ENCODE assay signal across 21 mouse cellular contexts in genomic region chr11:85719091-85719490, GRCm38 (mm10).
A peak's percentile ranks its signal among the peaks of the same experiment; 100 is the strongest.
DNase-seq lines count a peak whose midpoint lies in the region; ATAC-seq and TF ChIP-seq lines count a peak whose summit lies in the region.
"Had no signal": no experiment of that assay in that cellular context is flagged by ENCODE, and none has a peak within 500 bp of the region (broad histone marks: within the 10 kb centered on the region; RNA-seq: fewer than 3 reads in every experiment).

No protein-coding gene starts in this region.

- peaks cover 2% of the 10 kb centered on the region for H3K4me1 ChIP-seq in heart, adult 2 months (ENCODE audit: control insufficient read depth, insufficient read depth, low read length)
- peaks cover 18% of the 10 kb centered on the region for H3K4me1 ChIP-seq in kidney, embryonic 14.5 days (ENCODE audit: control insufficient read depth, insufficient read depth, low read length)
- H3K4me1 ChIP-seq in lung, embryonic 16.5 days (replicated peaks; ENCODE audit: control insufficient read depth, insufficient read depth, low read length), result peaks cover 24% of the 10 kb centered on the region
- H3K4me1 ChIP-seq in liver, embryonic 14.5 days (replicated peaks; ENCODE audit: control insufficient read depth in 2 of 2, insufficient read depth in 2 of 2, low read length in 1 of 2), result peaks cover 0 to 19% of the 10 kb centered on the region in 2 experiments; a peak in 2 of 4 replicates
- no peaks in the 10 kb centered on the region for H3K4me1 ChIP-seq in thymus, adult 2 months (replicated peaks; ENCODE audit: control insufficient read depth, insufficient read depth, low read length)

- H3K4me2 ChIP-seq in kidney, embryonic 14.5 days (replicated peaks; ENCODE audit: low read depth, low read length), result no peak overlapping the region
- H3K4me2 ChIP-seq in lung, embryonic 16.5 days (ENCODE audit: low read depth, low read length), result peak overlapping the region; percentile 31
- H3K4me2 ChIP-seq in liver, embryonic 14.5 days (ENCODE audit: low read depth), result 0 out of 2 replicates have a peak overlapping the region, but pooled peaks have one; percentile 27
- H3K4me2 ChIP-seq: forebrain, embryonic 15.5 days; neural tube, embryonic 15.5 days had no signal

- no peak for DNase-seq in heart, adult 2 months
- DNase-seq in heart, adult 18-20 months, result no peak
- no peak for DNase-seq in kidney, adult 8-10 months
- no peak for DNase-seq in lung, adult 18-20 months
- DNase-seq in liver, embryonic 14.5 days (ENCODE audit: low read depth in 3 of 3, low spot score in 3 of 3), result no peak
- DNase-seq in thymus, adult 2 months, result no peak
- DNase-seq: adrenal gland, postnatal 10 days; cerebellum, adult 11 months; cerebellum, postnatal 10 days; right cerebral cortex, postnatal 14 days; spleen, adult 18-20 months had no signal

- TF ChIP-seq CTCF in heart, adult 2 months (IDR thresholded peaks at IDR 0.05), result no peak
- no peak for TF ChIP-seq CTCF in liver, embryonic 14.5 days (IDR thresholded peaks at IDR 0.05; ENCODE audit: low read depth)
- TF ChIP-seq CTCF in thymus, adult 2 months (IDR thresholded peaks at IDR 0.05; ENCODE audit: borderline replicate concordance, control insufficient read depth, extremely low read depth, insufficient read depth, low read length, poor library complexity), result no peak

- intact Hi-C loops in heart, adult 2 months (cut with DNase I), result no loop called here

- no peak for TF ChIP-seq POLR2A in heart, adult 2 months (IDR thresholded peaks at IDR 0.05; ENCODE audit: insufficient read depth, low read depth, low read length)
- no peak for TF ChIP-seq POLR2A in thymus, adult 2 months (IDR thresholded peaks at IDR 0.05; ENCODE audit: control insufficient read depth, extremely low read depth, insufficient read depth, low read length, poor library complexity)

- no peak overlapping the region for H3K4me3 ChIP-seq in heart, adult 2 months
- H3K4me3 ChIP-seq in kidney, embryonic 14.5 days (ENCODE audit: low read length), result no peak overlapping the region
- peak overlapping the region; percentile 20 for H3K4me3 ChIP-seq in lung, embryonic 16.5 days (ENCODE audit: low read length)
- no peak overlapping the region for H3K4me3 ChIP-seq in liver, embryonic 14.5 days (ENCODE audit: insufficient read depth in 1 of 2, low read depth in 2 of 2, low read length in 2 of 2)
- H3K4me3 ChIP-seq in thymus, adult 2 months (ENCODE audit: control insufficient read depth, insufficient read depth, low read length), result no peak overlapping the region
- H3K4me3 ChIP-seq: forebrain, embryonic 15.5 days; limb, embryonic 12.5 days; neural tube, embryonic 15.5 days had no signal

- H3K9ac ChIP-seq in heart, adult 2 months (ENCODE audit: low read depth, low read length), result no peak overlapping the region
- H3K9ac ChIP-seq in kidney, embryonic 14.5 days (ENCODE audit: low read depth, low read length), result no peak overlapping the region
- H3K9ac ChIP-seq in lung, embryonic 16.5 days (ENCODE audit: low read length), result peak overlapping the region; percentile 63
- no peak overlapping the region for H3K9ac ChIP-seq in liver, embryonic 14.5 days (replicated peaks)
- H3K9ac ChIP-seq: forebrain, embryonic 15.5 days; limb, embryonic 12.5 days; neural tube, embryonic 15.5 days had no signal

- TF ChIP-seq EP300 in heart, adult 2 months (IDR thresholded peaks at IDR 0.05; ENCODE audit: insufficient read depth, low read depth, low read length), result no peak
- no peak for TF ChIP-seq EP300 in liver, embryonic 14.5 days (IDR thresholded peaks at IDR 0.05; ENCODE audit: low read depth)

- no peaks in the 10 kb centered on the region for H3K36me3 ChIP-seq in heart, adult 2 months (ENCODE audit: control insufficient read depth, insufficient read depth, low read length)
- H3K36me3 ChIP-seq in kidney, embryonic 14.5 days (ENCODE audit: control insufficient read depth, insufficient read depth, low read length), result no peaks in the 10 kb centered on the region
- H3K36me3 ChIP-seq in lung, embryonic 16.5 days (ENCODE audit: control insufficient read depth, insufficient read depth, low read length), result no peaks in the 10 kb centered on the region
- H3K36me3 ChIP-seq in liver, embryonic 14.5 days (replicated peaks; ENCODE audit: control insufficient read depth, insufficient read depth, low read depth), result no peaks in the 10 kb centered on the region
- no peaks in the 10 kb centered on the region for H3K36me3 ChIP-seq in thymus, adult 2 months (ENCODE audit: control insufficient read depth, insufficient read depth, low read length)
- H3K36me3 ChIP-seq: forebrain, embryonic 15.5 days; G1E; limb, embryonic 12.5 days; neural tube, embryonic 15.5 days had no signal

- peak overlapping the region; percentile 4; the same call in 1 of the 2 replicates for H3K27ac ChIP-seq in heart, adult 2 months
- peak overlapping the region; percentile 59; the same call in 1 of the 2 replicates for H3K27ac ChIP-seq in kidney, embryonic 14.5 days (ENCODE audit: low read depth, low read length)
- peak overlapping the region; percentile 98 for H3K27ac ChIP-seq in lung, embryonic 16.5 days (ENCODE audit: low read length)
- H3K27ac ChIP-seq in liver, embryonic 14.5 days, result no peak overlapping the region
- H3K27ac ChIP-seq in thymus, adult 2 months (ENCODE audit: control insufficient read depth, insufficient read depth, low read length), result no peak overlapping the region
- H3K27ac ChIP-seq: forebrain, embryonic 15.5 days; hindbrain, postnatal 0 days; neural tube, embryonic 15.5 days had no signal

- no peaks in the 10 kb centered on the region for H3K27me3 ChIP-seq in heart, adult 2 months (ENCODE audit: control insufficient read depth, insufficient read depth, low read length)
- H3K27me3 ChIP-seq in kidney, embryonic 14.5 days (ENCODE audit: control insufficient read depth, insufficient read depth, low read length), result no peaks in the 10 kb centered on the region
- H3K27me3 ChIP-seq in lung, embryonic 16.5 days (ENCODE audit: control insufficient read depth, insufficient read depth, low read depth, low read length), result no peaks in the 10 kb centered on the region
- H3K27me3 ChIP-seq in liver, embryonic 14.5 days (ENCODE audit: control insufficient read depth, insufficient read depth, low read length), result no peaks in the 10 kb centered on the region
- no peaks in the 10 kb centered on the region for H3K27me3 ChIP-seq in thymus, adult 2 months (ENCODE audit: control insufficient read depth, insufficient read depth, low read length)

- ATAC-seq in kidney, embryonic 14.5 days (ENCODE audit: low FRiP score, low TSS enrichment), result no peak
- ATAC-seq in lung, embryonic 16.5 days (ENCODE audit: low read depth), result no peak
- ATAC-seq in liver, embryonic 14.5 days (ENCODE audit: insufficient read depth), result no peak
- ATAC-seq: activated CD4-positive, CD25-positive, alpha-beta regulatory T cell, adult 4 months; forebrain, embryonic 15.5 days; hindbrain, postnatal 0 days; intestine, postnatal 0 days; midbrain, embryonic 16.5 days had no signal

- no peaks in the 10 kb centered on the region for H3K79me2 ChIP-seq in heart, adult 2 months (replicated peaks; ENCODE audit: control insufficient read depth, insufficient read depth, low read length)

- WGBS in heart, adult 2 months, result 77% methylated on average over 10 of the region's 10 CpGs
- WGBS in kidney, embryonic 14.5 days, result 86% methylated on average over 10 of the region's 10 CpGs
- WGBS in lung, embryonic 16.5 days, result 47% methylated on average over 10 of the region's 10 CpGs
- WGBS in liver, embryonic 14.5 days (ENCODE audit: insufficient replicate concordance), result 77% methylated on average over 10 of the region's 10 CpGs
- 94% methylated on average over 10 of the region's 10 CpGs for WGBS in thymus, adult 2 months

- no peaks in the 10 kb centered on the region for H3K9me3 ChIP-seq in kidney, embryonic 14.5 days (ENCODE audit: control insufficient read depth, low read length)
- no peaks in the 10 kb centered on the region for H3K9me3 ChIP-seq in lung, embryonic 16.5 days (ENCODE audit: control insufficient read depth, low read length)
- no peaks in the 10 kb centered on the region for H3K9me3 ChIP-seq in liver, embryonic 14.5 days (ENCODE audit: control insufficient read depth, low read length)
- H3K9me3 ChIP-seq: forebrain, embryonic 15.5 days; G1E; limb, embryonic 12.5 days; neural tube, embryonic 15.5 days had no signal

Comparison
In these comparisons a context has a peak if more than half of its experiments do, and no peak if none do; other contexts are left out.
1. H3K27ac ChIP-seq: peak in heart, adult 2 months (single experiment), kidney, embryonic 14.5 days (single experiment) and lung, embryonic 16.5 days (single experiment); none in liver, embryonic 14.5 days (single experiment) and thymus, adult 2 months (single experiment).